Mouse (Mus musculus): ENCODE measurements around the gene Morn1. TPM values are rescaled to one million over a fixed set of nuclear protein-coding genes. Genes with fewer than 3 reads are reported as not detected.

Gene Morn1
- polyA plus RNA-seq, 1 experiment from 2014 or later: 3.6 TPM

- DNase-seq (ENCODE audit: low read depth, low spot score) (no peak), ATAC-seq (no peak)
- CTCF ChIA-PET: interaction anchor here (1.1 kb wide), 1 partner anchor 10 kb away, joined by 4 read pairs; no protein-coding TSS in a partner anchor
- TF ChIP-seq CTCF (IDR thresholded peaks at IDR 0.05): no peak
- POLR2A ChIA-PET: interaction anchor here (0.6 kb wide), 1 partner anchor 67 kb away, joined by 3 read pairs; no protein-coding TSS in a partner anchor
- no peaks in the 10 kb centered on the region for H3K27me3 ChIP-seq
- in situ Hi-C loops (cut with MboI; ENCODE audit: low pct_unique_long_range_greater_than_20kb): no loop called here
Measured at GRCm38 (mm10) chr4:155148910-155149698, 62.7 kb downstream of the Morn1 start.

- TF ChIP-seq CTCF (IDR thresholded peaks at IDR 0.05): no peak
- no peaks in the 10 kb centered on the region for H3K27me3 ChIP-seq
- ATAC-seq: no peak
- in situ Hi-C loops (cut with MboI; ENCODE audit: low pct_unique_long_range_greater_than_20kb): no loop called here
- DNase-seq (ENCODE audit: low read depth, low spot score): no peak
- ChIA-PET CTCF (no interaction called here), POLR2A (no interaction called here)
Measured at GRCm38 (mm10) chr4:155149941-155150275, 63.5 kb downstream of the Morn1 start.

GRCm38 (mm10) chr4:155150276-155151113, 64.1 kb downstream of the Morn1 start:
- POLR2A ChIA-PET: no interaction called here
- no peak for TF ChIP-seq CTCF (IDR thresholded peaks at IDR 0.05)
- no peaks in the 10 kb centered on the region for H3K27me3 ChIP-seq
- ATAC-seq (no peak), DNase-seq (ENCODE audit: low read depth, low spot score) (no peak)
- CTCF ChIA-PET: no interaction called here
- in situ Hi-C loops (cut with MboI; ENCODE audit: low pct_unique_long_range_greater_than_20kb): no loop called here

GRCm38 (mm10) chr4:155151221-155151788, 64.9 kb downstream of the Morn1 start:
- TF ChIP-seq CTCF (IDR thresholded peaks at IDR 0.05): no peak
- in situ Hi-C loops (cut with MboI; ENCODE audit: low pct_unique_long_range_greater_than_20kb): no loop called here
- POLR2A ChIA-PET: no interaction called here
- CTCF ChIA-PET: no interaction called here
- no peaks in the 10 kb centered on the region for H3K27me3 ChIP-seq
- ATAC-seq: no peak
- DNase-seq (ENCODE audit: low read depth, low spot score): no peak

GRCm38 (mm10) chr4:155151845-155152244, 65.5 kb downstream of the Morn1 start:
- TF ChIP-seq CTCF (IDR thresholded peaks at IDR 0.05): no peak
- POLR2A ChIA-PET: no interaction called here
- in situ Hi-C loops (cut with MboI; ENCODE audit: low pct_unique_long_range_greater_than_20kb): no loop called here
- CTCF ChIA-PET: no interaction called here
- no peaks in the 10 kb centered on the region for H3K27me3 ChIP-seq
- ATAC-seq (no peak), DNase-seq (ENCODE audit: low read depth, low spot score) (no peak)

GRCm38 (mm10) chr4:155152476-155152875, 66.1 kb downstream of the Morn1 start:
- in situ Hi-C loops (cut with MboI; ENCODE audit: low pct_unique_long_range_greater_than_20kb): no loop called here
- no peaks in the 10 kb centered on the region for H3K27me3 ChIP-seq
- ATAC-seq (no peak), DNase-seq (ENCODE audit: low read depth, low spot score) (no peak)
- ChIA-PET POLR2A (no interaction called here), CTCF (no interaction called here)
- TF ChIP-seq CTCF (IDR thresholded peaks at IDR 0.05): no peak

GRCm38 (mm10) chr4:155153389-155154072, 67.2 kb downstream of the Morn1 start:
- POLR2A ChIA-PET: interaction anchor here (0.8 kb wide), 1 partner anchor 96 kb away, joined by 3 read pairs; the partner anchor contains the start of gene Faap20
- CTCF ChIA-PET: no interaction called here
- ATAC-seq (no peak), DNase-seq (ENCODE audit: low read depth, low spot score) (no peak)
- no peaks in the 10 kb centered on the region for H3K27me3 ChIP-seq
- in situ Hi-C loops (cut with MboI; ENCODE audit: low pct_unique_long_range_greater_than_20kb): no loop called here
- TF ChIP-seq CTCF (IDR thresholded peaks at IDR 0.05): no peak

GRCm38 (mm10) chr4:155154986-155155385, 68.6 kb downstream of the Morn1 start:
- ChIA-PET POLR2A (no interaction called here), CTCF (no interaction called here)
- in situ Hi-C loops (cut with MboI; ENCODE audit: low pct_unique_long_range_greater_than_20kb): no loop called here
- no peaks in the 10 kb centered on the region for H3K27me3 ChIP-seq
- ATAC-seq (no peak), DNase-seq (ENCODE audit: low read depth, low spot score) (no peak)
- TF ChIP-seq CTCF (IDR thresholded peaks at IDR 0.05): no peak

- no peaks in the 10 kb centered on the region for H3K27me3 ChIP-seq
- TF ChIP-seq CTCF (IDR thresholded peaks at IDR 0.05): no peak
- ChIA-PET POLR2A (no interaction called here), CTCF (interaction anchor here (1.1 kb wide), 1 partner anchor 16 kb away, joined by 3 read pairs; no protein-coding TSS in a partner anchor)
- no peak for ATAC-seq
- no peak for DNase-seq (ENCODE audit: low read depth, low spot score)
- in situ Hi-C loops (cut with MboI; ENCODE audit: low pct_unique_long_range_greater_than_20kb): no loop called here
Measured at GRCm38 (mm10) chr4:155156734-155157133, 70.4 kb downstream of the Morn1 start.

GRCm38 (mm10) chr4:155157871-155158542, 71.6 kb downstream of the Morn1 start:
- ChIA-PET CTCF (interaction anchor here (1.0 to 1.1 kb wide), 3 partner anchors 15 to 64 kb away, joined by 3 read pairs; no protein-coding TSS in a partner anchor), POLR2A (no interaction called here)
- ATAC-seq (no peak), DNase-seq (ENCODE audit: low read depth, low spot score) (no peak)
- TF ChIP-seq CTCF (IDR thresholded peaks at IDR 0.05): no peak
- in situ Hi-C loops (cut with MboI; ENCODE audit: low pct_unique_long_range_greater_than_20kb): no loop called here
- H3K27me3 ChIP-seq: no peaks in the 10 kb centered on the region

Measured in Patski (cell line).